Mouse (Mus musculus): ENCODE data around the gene Mcee. TPM values are rescaled to one million over a fixed set of nuclear protein-coding genes. Genes with fewer than 3 reads are reported as not detected.

The Mcee gene
- total and polyA plus RNA-seq, 3 experiments, result 12.9 to 93.6 (median 77.1) TPM

GRCm38 (mm10) chr7:64424861-64425260 lies 32.5 kb downstream of the Mcee start:
- DNase-seq, result no peak

- no peak for DNase-seq
These were observed 47.5 kb downstream of the Mcee start for GRCm38 (mm10) chr7:64439595-64440518.

GRCm38 (mm10) chr7:64440519-64440918 lies 48.1 kb downstream of the Mcee start:
- DNase-seq, result no peak

GRCm38 (mm10) chr7:64450631-64451030 lies 58.2 kb downstream of the Mcee start:
- no peak for DNase-seq

- no peak for DNase-seq
These were observed 59.0 kb downstream of the Mcee start for GRCm38 (mm10) chr7:64451441-64451840.

- no peak for DNase-seq
These were observed 59.5 kb downstream of the Mcee start for GRCm38 (mm10) chr7:64451861-64452382.

- no peak for DNase-seq
These were observed 60.2 kb downstream of the Mcee start for GRCm38 (mm10) chr7:64452471-64453222.

- no peak for DNase-seq
These were observed 63.8 kb downstream of the Mcee start for GRCm38 (mm10) chr7:64456176-64456575.

- no peak for DNase-seq
These were observed 64.3 kb downstream of the Mcee start for GRCm38 (mm10) chr7:64456676-64457075.

GRCm38 (mm10) chr7:64457811-64458210 lies 65.4 kb downstream of the Mcee start:
- DNase-seq, result no peak

Other genes starting within 250 kb of the Mcee start
- not detected for gene Trpm1, start 238.8 kb upstream of the Mcee start, total RNA-seq (2021)
- gene Trpm1, start 238.8 kb upstream of the Mcee start, polyA plus RNA-seq (2012; rRNA removed), result not detected in 2 replicates
- gene Mtmr10, start 105.0 kb upstream of the Mcee start, total RNA-seq (2021), result 10 to 100 TPM; 27.3 to 29.0 TPM
- 4.2 and 5.2 TPM in 2 replicates for gene Mtmr10, start 105.0 kb upstream of the Mcee start, polyA plus RNA-seq (2012; rRNA removed)
- 1 to 10 TPM; 4.7 to 8.9 TPM for gene Fan1, start 18.5 kb upstream of the Mcee start, total RNA-seq (2021)
- 2.0 and 2.6 TPM in 2 replicates for gene Fan1, start 18.5 kb upstream of the Mcee start, polyA plus RNA-seq (2012; rRNA removed)
- gene Mphosph10, start 339 bp upstream of the Mcee start, total RNA-seq (2021), result 10 to 100 TPM; 23.8 to 34.2 TPM
- gene Mphosph10, start 339 bp upstream of the Mcee start, polyA plus RNA-seq (2012; rRNA removed), result 0.06 and 0.10 TPM in 2 replicates
- under 1 TPM in 1 of 2 experiments, not detected in 1; 0.31 TPM for gene Apba2, start 109.1 kb downstream of the Mcee start, total RNA-seq (2021)
- 0.48 and 1.4 TPM in 2 replicates for gene Apba2, start 109.1 kb downstream of the Mcee start, polyA plus RNA-seq (2012; rRNA removed)